Mouse (Mus musculus): ENCODE measurements around the gene Tpte. TPM values are rescaled to one million over a fixed set of nuclear protein-coding genes. Genes with fewer than 3 reads are reported as not detected.

Tpte gene
- polyA plus RNA-seq, 1 experiment, result 5.3 TPM

DNA sequence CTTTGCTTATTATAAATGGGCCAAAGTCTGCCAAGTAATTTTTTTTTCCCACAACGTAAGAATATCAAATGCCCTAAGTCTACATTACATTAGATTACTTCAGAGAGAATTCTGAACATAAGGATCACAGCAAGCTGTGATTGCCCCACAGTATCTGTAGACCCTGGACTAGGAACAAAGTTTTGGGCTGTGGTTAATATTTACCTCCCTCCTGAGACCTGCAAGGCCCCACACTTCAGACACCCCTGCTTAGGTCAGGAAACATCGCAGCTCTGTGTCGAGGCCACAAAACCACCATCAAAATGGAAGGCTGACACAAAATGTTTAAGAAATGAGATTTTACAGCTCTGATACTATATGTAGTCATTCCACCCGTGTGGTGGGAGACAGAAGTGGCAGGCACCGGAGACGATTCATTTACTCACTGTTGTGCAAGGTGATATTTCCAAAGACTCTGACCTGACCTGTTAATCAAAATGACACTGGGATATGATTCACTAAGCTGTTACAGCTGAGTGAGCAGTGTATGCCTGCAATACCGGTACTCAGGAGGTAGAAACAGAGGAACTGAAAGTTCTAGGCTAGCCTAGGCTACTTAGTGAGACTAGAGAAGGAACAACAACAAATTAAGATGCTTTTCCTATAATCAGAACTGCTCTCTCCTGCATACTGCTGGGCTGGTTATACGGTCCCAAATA lies 107.7 kb downstream of the Tpte start:
- no peaks in the 10 kb centered on the region for H3K36me3 ChIP-seq (ENCODE audit: control insufficient read depth, insufficient read depth, low read length)
- H3K4me1 ChIP-seq (ENCODE audit: control insufficient read depth, insufficient read depth, low read length), result no peaks in the 10 kb centered on the region
- no peak overlapping the region for H3K4me3 ChIP-seq (ENCODE audit: control insufficient read depth, low read depth, low read length)
- TF ChIP-seq CTCF (IDR thresholded peaks at IDR 0.05; ENCODE audit: control insufficient read depth, insufficient read depth, insufficient replicate concordance, low read depth, low read length), result no peak
- TF ChIP-seq POLR2A (IDR thresholded peaks at IDR 0.05; ENCODE audit: control insufficient read depth, low read depth, low read length), result no peak
- no peak overlapping the region for H3K27ac ChIP-seq (ENCODE audit: control insufficient read depth, insufficient read depth, low read depth, low read length)
- no peaks in the 10 kb centered on the region for H3K27me3 ChIP-seq (ENCODE audit: control insufficient read depth, insufficient read depth, low read length)

GRCm38 (mm10) chr8:22394471-22394870 lies 111.2 kb downstream of the Tpte start:
- Histone ChIP-seq H3K36me3 (ENCODE audit: control insufficient read depth, insufficient read depth, low read length) (no peaks in the 10 kb centered on the region), H3K4me1 (ENCODE audit: control insufficient read depth, insufficient read depth, low read length) (peaks cover 9% of the 10 kb centered on the region), H3K27ac (ENCODE audit: control insufficient read depth, insufficient read depth, low read depth, low read length) (no peak overlapping the region), H3K4me3 (ENCODE audit: control insufficient read depth, low read depth, low read length) (no peak overlapping the region), H3K27me3 (ENCODE audit: control insufficient read depth, insufficient read depth, low read length) (no peaks in the 10 kb centered on the region)
- TF ChIP-seq POLR2A (IDR thresholded peaks at IDR 0.05; ENCODE audit: control insufficient read depth, low read depth, low read length), result no peak
- TF ChIP-seq CTCF (IDR thresholded peaks at IDR 0.05; ENCODE audit: control insufficient read depth, insufficient read depth, insufficient replicate concordance, low read depth, low read length), result no peak

DNA sequence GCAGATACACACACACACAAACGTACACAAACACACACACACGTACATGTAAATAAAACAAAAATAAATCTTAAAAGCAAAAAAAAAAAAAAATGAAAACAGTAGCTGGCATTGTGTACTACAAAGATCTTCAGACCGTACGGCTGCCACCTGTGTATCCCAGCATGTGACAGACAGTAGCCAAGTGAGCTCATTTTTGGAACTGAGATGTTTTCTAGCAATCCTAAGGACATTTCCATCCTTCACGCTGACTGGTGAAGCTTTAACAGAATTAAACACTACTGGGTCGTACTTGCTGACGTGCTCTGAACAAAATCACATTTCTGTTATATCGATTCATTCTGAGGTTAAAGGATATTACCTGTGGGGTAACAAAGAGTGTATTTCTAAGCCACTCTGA lies 112.0 kb downstream of the Tpte start:
- H3K27ac ChIP-seq (ENCODE audit: control insufficient read depth, insufficient read depth, low read depth, low read length), result no peak overlapping the region

GRCm38 (mm10) chr8:22397811-22398141 lies 114.5 kb downstream of the Tpte start:
- Histone ChIP-seq H3K27ac (ENCODE audit: control insufficient read depth, insufficient read depth, low read depth, low read length) (no peak overlapping the region), H3K4me1 (ENCODE audit: control insufficient read depth, insufficient read depth, low read length) (peaks cover 9% of the 10 kb centered on the region), H3K4me3 (ENCODE audit: control insufficient read depth, low read depth, low read length) (peak overlapping the region; percentile 80), H3K36me3 (ENCODE audit: control insufficient read depth, insufficient read depth, low read length) (no peaks in the 10 kb centered on the region), H3K27me3 (ENCODE audit: control insufficient read depth, insufficient read depth, low read length) (no peaks in the 10 kb centered on the region)
- TF ChIP-seq CTCF (IDR thresholded peaks at IDR 0.05; ENCODE audit: control insufficient read depth, insufficient read depth, insufficient replicate concordance, low read depth, low read length), result no peak

More for the DNA sequence above, 112.0 kb downstream of the Tpte start:
- Histone ChIP-seq H3K36me3 (ENCODE audit: control insufficient read depth, insufficient read depth, low read length) (no peaks in the 10 kb centered on the region), H3K27me3 (ENCODE audit: control insufficient read depth, insufficient read depth, low read length) (no peaks in the 10 kb centered on the region), H3K4me3 (ENCODE audit: control insufficient read depth, low read depth, low read length) (no peak overlapping the region), H3K4me1 (ENCODE audit: control insufficient read depth, insufficient read depth, low read length) (peaks cover 9% of the 10 kb centered on the region)
- TF ChIP-seq CTCF (IDR thresholded peaks at IDR 0.05; ENCODE audit: control insufficient read depth, insufficient read depth, insufficient replicate concordance, low read depth, low read length) (no peak), POLR2A (IDR thresholded peaks at IDR 0.05; ENCODE audit: control insufficient read depth, low read depth, low read length) (no peak)

DNA sequence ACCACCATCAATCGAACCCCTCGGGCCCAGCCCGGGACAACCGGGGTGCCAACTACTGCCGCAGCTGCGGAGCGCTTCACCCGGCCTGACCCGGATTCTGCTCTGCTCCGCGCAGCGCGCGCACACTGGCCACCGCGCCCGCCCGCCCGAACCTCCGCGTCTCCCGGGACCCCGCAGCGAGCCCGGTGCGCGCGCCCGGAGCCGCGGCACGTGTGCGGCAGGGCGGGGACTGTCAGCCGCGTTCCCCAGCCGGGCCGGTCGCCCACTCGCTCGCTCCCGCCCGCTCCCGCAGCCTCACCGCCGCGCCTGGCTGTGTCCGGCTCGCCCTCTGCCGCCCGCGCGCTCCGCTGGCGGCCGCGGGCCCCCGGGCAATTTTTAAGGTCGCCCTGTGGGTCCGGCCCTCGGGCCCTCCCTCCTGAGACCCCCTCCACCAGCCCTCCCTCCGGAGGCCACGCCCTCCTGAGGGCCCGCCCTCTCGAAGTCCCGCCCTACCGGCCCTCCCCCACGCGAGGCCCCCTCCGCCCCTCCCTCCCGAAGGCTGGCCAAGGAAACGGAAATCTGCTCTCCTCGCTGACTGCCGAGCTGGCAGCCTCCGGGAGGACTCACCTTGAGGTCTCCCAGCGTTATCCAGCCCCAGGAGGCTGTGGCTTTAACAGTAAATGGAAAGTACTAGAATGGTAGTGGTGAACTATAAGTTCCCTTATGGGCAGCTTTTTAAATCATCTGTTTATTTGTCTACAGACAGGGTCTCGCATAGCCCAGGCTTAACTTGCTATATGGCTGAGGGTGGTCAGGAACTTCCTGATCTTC lies 115.1 kb downstream of the Tpte start, which contains the start of gene Slc25a15:
TSS of gene Slc25a15 (minus strand) at position 456 of the 810 bp plus-strand sequence.
- Histone ChIP-seq H3K36me3 (ENCODE audit: control insufficient read depth, insufficient read depth, low read length) (no peaks in the 10 kb centered on the region), H3K4me1 (ENCODE audit: control insufficient read depth, insufficient read depth, low read length) (peaks cover 9% of the 10 kb centered on the region), H3K27ac (ENCODE audit: control insufficient read depth, insufficient read depth, low read depth, low read length) (0 out of 2 replicates have a peak within 1 kb of the TSS, but pooled peaks have one; percentile 6), H3K27me3 (ENCODE audit: control insufficient read depth, insufficient read depth, low read length) (no peaks in the 10 kb centered on the region), H3K4me3 (ENCODE audit: control insufficient read depth, low read depth, low read length) (peak within 1 kb of the TSS; percentile 80)
- TF ChIP-seq CTCF (IDR thresholded peaks at IDR 0.05; ENCODE audit: control insufficient read depth, insufficient read depth, insufficient replicate concordance, low read depth, low read length) (no peak), POLR2A (IDR thresholded peaks at IDR 0.05; ENCODE audit: control insufficient read depth, low read depth, low read length) (peak; percentile 76)

DNA sequence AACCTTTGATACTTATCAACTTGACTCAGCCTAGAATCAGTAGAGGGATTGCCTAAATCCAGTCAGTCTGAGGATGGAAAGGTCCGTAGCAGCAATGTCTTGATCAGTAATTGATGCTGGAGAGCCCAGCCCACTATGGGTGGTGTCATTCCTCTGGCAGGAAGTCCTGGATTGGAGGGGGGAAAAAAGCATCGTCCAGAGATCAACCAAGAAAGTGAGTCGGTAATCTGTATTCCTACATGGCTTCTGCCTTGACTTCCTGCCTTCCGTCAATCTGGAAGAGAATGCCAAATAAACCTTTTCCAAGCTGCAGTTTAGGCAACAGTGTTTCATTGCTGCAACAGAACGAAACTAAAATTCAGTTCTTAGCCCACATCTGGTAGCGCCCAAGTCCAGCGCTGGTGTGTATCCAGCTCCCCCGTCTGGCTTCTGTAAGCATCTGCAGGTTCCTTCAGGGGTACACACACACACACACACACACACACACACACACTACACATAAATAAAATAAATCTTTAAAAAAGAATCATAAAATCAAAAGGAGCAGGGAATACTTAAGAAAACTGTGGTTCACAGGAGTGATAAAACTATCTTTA lies 116.1 kb downstream of the Tpte start:
- peaks cover 9% of the 10 kb centered on the region for H3K4me1 ChIP-seq (ENCODE audit: control insufficient read depth, insufficient read depth, low read length)
- TF ChIP-seq CTCF (IDR thresholded peaks at IDR 0.05; ENCODE audit: control insufficient read depth, insufficient read depth, insufficient replicate concordance, low read depth, low read length) (no peak), POLR2A (IDR thresholded peaks at IDR 0.05; ENCODE audit: control insufficient read depth, low read depth, low read length) (no peak)
- H3K27ac ChIP-seq (ENCODE audit: control insufficient read depth, insufficient read depth, low read depth, low read length), result no peak overlapping the region
- H3K4me3 ChIP-seq (ENCODE audit: control insufficient read depth, low read depth, low read length), result peak overlapping the region; percentile 43
- no peaks in the 10 kb centered on the region for H3K36me3 ChIP-seq (ENCODE audit: control insufficient read depth, insufficient read depth, low read length)
- H3K27me3 ChIP-seq (ENCODE audit: control insufficient read depth, insufficient read depth, low read length), result no peaks in the 10 kb centered on the region

DNA sequence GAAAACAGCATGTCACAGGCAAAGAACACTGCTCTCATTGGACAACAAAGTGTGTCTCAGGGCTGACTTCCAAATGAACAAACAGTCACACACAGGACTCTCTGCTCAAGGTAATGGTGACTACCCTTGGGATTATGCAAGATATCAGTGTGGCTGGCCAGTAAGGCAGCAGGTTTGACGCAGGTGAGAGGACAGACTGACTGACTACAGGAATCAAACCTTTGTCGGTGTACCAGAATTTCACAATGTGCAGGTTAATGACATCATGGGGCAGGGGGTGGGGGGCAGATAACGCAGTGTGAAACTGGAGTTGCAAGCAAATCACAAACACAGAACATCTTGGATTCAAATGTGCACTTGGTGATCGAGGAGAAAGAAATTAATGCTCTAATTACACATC lies 117.4 kb downstream of the Tpte start:
- no peaks in the 10 kb centered on the region for H3K36me3 ChIP-seq (ENCODE audit: control insufficient read depth, insufficient read depth, low read length)
- no peak overlapping the region for H3K4me3 ChIP-seq (ENCODE audit: control insufficient read depth, low read depth, low read length)
- H3K4me1 ChIP-seq (ENCODE audit: control insufficient read depth, insufficient read depth, low read length), result peaks cover 9% of the 10 kb centered on the region
- no peak overlapping the region for H3K27ac ChIP-seq (ENCODE audit: control insufficient read depth, insufficient read depth, low read depth, low read length)
- no peaks in the 10 kb centered on the region for H3K27me3 ChIP-seq (ENCODE audit: control insufficient read depth, insufficient read depth, low read length)
- TF ChIP-seq CTCF (IDR thresholded peaks at IDR 0.05; ENCODE audit: control insufficient read depth, insufficient read depth, insufficient replicate concordance, low read depth, low read length) (no peak), POLR2A (IDR thresholded peaks at IDR 0.05; ENCODE audit: control insufficient read depth, low read depth, low read length) (no peak)
